Mouse (Mus musculus): ENCODE measurements around the gene Cdh23.
A peak's percentile ranks its signal among the peaks of the same experiment; 100 is the strongest.

Cdh23 gene

DNA sequence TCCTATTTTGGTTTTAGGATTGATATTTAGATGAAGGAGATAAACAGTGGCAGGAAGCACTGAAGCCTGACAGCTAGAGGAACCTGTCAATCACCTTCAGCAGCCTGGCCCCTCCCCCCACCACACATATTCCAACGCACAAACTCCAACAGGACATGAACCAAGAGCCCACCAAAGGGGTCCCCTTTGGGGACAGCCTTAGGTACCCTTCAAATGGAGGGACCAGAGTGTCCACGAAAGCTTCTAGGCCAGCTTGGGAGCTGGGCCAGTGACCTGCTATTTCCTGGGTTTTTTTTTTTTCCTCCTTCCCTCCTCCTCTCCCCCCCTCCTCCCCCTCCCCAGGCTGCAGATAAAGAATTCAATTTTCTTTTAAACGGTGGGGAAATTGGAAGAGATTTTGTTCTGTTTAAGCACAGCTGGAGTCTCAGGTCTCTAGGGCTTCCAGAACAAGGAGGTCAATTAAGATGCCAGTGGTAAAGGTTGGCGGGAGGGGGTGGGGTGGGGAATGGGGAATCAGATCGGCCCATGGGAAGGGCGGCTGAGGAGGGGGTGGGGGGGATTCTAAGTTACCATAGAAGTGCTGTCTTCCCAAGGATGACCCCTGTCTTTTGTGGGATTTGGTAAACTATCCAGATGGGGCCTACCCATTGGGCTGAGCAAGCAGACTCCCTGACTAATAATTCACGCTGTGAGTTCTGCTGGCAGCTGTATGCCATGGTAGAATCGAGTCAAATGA is 239.5 kb downstream of the Cdh23 start:
- no peak for DNase-seq

DNA sequence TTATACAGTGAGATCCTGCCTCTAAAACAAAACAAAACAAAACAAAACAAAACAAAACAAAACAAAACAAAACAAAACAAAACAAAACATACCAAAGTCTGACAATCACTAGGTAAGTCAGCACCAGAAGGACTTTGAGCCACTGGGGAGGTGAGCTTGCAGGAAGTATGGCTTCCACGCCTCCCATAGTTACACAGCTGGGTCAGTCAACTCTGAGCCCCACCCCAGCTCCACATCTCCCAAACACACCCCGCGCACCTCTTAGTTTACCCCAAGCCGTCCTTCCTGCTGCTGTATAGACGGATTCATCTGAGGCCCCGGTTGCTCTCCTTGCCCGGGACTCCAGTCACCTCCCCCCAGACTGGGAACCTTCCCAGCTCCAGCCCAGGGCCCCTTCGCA is 241.1 kb downstream of the Cdh23 start:
- DNase-seq = no peak

DNA sequence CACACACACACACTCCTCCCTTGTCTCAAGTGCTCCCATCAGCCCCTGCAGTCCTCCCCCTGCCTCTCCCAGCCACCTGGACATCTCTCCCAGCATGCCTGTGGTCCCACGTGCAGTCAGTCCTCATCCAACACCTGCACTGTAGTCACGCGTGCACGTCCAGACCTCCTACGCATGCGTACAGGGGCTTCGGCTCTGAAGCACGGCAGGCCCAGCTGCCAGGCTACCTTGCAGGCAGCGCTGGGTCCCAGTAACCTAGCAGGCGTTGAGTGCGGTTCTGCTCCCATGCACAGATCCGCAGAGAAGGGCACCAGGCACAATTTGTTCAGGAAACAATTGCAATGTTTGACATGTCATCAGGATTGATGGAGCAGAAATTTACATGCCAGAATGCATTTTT is 249.1 kb downstream of the Cdh23 start:
- no peak for DNase-seq

DNA sequence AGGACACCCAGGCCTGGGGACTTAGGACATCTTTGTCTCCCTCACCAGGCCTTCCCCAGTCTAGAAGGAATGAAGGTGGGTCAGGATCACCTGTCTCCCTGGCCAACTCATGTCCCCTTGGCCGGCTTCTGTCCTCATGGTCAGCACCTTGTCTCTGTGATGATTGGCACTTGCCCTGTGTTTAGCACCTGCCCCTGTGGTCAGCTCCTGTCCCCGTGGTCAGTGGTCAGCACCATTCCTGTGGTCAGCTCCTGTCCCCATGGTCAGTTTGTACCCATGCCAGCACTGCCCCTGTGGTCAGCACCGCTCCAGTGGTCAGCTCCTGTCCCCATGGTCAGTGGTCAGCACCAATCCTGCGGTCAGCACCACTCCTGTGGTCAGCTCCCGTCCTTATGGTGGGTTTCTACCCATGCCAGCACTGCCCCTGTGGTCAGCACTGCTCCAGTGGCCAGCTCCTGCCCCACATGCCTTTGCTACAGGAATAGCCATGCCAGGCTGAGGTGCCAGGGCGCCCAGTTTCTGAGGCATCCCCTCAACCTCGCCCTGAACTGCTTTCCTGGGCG is 251.2 kb downstream of the Cdh23 start:
- no peak for DNase-seq

DNA sequence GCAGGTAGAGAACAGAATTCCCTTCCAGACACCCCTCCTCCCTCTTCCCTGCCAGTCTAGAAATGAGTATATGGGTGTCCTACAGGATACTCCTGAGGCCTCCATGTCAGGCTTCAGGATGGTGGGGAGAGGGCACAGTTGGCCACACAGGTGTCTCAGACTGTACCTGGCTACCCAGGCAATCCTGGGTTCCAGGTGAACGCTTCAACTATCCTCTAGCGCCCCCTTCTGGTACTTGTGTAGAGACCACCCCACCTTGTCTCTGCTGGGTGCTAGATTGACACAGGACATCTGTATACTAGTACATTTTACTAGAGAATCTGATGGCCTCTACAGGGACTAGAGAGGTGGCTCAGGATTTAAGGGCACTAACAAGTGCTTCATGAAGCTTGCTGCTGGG is 253.2 kb downstream of the Cdh23 start:
- no peak for DNase-seq

DNA sequence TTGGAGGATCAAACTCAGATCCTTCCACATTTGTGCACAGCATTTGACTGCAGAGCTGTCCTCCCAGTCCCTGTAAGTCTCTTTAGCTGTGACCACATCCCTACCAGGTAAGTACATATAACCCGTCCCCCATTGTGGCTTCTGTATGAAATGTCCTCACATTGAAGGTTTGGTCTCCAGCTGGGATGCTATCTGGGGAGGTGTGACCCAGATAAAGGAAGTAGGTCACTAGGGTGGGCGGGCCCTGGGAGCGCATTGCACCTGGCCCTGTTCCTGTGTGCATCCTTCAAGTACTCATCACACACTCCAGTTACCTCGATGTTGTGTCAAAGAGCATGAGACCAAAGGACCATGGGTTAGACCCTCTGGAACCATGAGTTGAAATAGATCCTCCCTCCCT is 254.0 kb downstream of the Cdh23 start:
- no peak for DNase-seq

DNA sequence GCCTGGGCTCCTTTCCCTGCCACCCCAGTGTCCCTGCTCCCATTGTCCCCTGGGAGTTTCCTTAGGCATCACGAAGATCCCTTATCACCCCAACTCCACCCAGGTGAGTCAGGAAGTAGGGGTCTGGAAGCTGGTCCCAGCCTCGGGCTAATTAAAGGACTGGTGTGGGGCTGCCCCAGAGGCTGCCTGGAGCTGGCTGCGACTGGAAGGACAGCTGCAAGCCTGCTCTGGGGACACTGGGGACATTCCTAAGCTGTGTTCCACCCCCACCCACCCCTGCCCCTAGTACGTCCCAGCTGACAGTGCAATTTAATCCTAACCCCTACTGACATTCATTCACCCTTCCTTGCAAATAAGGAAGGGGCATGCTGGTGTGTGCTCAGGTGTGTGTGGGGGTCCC is 263.6 kb downstream of the Cdh23 start:
- DNase-seq = no peak

DNA sequence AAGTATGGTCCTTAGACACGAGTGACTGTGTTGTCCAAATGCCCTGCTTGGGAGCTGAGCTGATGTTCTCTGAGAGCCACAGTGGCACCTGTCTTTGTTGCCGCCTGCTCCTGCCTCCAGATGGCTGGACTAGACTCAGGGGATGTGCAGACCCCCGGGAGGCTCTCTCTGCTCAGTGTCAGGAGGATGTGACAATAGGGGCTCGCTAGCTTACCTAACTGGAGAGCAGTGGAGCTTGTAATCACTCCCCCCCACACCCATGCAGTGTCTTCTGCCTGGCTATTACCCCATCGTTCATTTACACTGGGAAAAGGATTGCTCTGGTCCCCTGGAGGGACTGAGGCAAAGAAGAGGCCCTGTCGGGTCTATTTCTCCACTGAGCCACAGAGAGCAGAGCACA is 265.7 kb downstream of the Cdh23 start:
- no peak for DNase-seq

DNA sequence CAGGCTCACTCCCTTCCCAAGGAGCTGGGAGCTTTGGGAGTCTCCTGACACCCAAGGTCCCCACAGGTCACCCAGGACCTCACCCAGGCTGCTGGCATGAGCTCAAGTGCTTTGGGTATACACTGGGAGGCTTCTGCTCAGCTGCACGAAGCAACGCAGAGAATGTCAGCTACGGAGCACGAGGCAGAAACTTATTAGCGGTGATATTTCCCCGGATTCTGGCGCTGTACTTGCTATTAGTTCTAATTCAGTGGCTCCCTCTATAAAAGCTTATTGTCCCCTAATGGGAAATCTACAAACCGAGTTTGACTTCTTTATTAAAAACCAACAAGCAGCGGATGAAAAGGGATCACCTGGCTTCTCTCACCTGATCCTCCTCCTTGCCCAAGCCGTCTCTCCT is 266.3 kb downstream of the Cdh23 start:
- DNase-seq = no peak

DNA sequence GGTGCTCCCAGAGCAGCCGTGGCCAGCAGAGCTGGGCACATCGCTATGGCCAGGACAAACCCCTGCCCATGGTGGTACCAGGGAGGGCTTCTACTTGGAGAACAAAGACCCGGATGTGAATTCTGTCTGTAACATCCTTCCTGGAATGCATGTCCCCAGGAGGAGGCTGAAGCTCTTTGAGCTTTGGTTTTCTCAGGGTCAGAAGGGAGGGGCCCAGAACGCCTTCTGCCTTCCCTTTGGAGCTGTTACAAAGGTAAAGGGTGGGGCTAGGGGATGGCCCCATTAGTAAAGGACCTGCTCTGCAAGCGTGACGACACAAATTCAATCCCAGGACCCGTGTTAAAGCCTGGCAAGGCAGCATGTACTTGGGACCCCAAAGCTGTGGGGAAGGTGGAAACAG is 273.5 kb downstream of the Cdh23 start:
- no peak for DNase-seq

DNA sequence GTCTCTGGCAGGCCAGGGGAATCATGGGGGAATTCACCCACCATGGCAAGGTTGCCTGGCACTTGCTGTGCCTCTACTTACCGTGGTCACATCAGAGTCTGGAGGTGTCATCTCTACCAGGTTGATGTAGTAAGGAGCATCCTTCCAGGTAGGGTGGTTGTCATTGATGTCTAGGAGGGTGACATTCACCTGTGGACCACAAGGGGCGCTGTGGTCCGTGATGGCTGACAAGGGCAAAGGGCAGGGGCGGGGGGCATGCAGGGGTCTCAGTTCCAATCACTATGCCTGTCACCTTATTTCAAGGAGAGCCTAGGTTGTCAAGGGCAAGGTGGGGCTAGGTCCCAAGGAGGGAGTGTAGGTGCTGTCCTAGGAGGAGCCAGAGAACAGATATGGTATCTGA is 276.7 kb downstream of the Cdh23 start:
- DNase-seq = no peak

DNA sequence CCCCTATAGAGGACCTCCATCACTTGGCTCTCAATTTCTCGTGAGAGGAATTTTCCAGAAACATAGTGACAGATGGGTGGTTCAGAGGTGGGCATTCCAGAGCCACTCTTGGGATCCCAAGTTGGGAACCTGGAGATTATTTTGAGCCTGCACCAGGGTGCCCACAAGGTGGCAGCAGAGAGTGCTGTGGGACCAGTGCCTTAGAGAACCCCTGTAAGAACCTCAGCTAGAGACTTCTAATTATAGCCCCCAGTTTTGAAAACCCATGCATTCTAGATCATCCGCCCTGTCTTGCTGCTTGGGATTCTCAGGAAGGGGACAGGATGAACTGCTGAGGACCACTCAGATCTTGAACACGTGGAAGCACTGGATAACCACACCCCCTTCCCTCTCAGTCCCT is 278.2 kb downstream of the Cdh23 start:
- DNase-seq = peak; percentile 28

DNA sequence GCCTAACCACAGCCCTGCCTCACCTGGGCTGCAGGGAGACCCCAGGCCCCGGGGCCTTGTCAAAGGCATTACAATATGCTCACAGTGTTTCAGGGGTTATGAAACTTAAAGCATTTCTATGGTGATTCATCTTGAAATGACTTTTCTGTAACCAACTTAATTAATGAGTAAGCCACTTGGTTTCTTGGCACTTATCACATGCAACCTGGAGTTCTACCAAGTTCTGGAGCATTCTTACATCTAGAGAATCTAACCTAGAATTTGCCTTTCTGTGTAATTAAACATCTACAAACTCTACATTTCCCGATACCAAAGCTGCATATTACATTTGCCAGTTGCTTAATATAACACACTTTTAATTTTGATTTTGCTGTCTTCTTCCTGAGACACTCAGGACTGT is 279.2 kb downstream of the Cdh23 start:
- no peak for DNase-seq

DNA sequence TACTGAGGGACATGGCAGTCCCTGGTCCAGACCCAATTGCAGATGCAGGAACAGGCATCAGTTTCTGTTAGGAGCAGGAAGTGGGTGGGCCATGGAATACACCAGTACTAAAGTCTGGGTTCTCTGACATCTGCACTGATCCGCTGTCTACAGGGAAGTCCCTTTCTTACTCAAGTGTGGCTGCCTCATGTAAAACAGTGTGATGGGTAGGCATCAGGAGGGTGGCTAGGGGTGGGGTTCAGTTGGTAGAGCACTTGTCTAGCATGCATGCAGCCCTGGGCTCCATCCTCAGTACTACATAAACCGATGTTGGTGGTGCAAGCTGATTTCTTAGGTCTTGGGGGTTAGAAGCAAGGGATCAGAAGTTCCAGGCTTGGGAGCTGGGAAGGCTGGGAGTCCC is 282.5 kb downstream of the Cdh23 start:
- no peak for DNase-seq

DNA sequence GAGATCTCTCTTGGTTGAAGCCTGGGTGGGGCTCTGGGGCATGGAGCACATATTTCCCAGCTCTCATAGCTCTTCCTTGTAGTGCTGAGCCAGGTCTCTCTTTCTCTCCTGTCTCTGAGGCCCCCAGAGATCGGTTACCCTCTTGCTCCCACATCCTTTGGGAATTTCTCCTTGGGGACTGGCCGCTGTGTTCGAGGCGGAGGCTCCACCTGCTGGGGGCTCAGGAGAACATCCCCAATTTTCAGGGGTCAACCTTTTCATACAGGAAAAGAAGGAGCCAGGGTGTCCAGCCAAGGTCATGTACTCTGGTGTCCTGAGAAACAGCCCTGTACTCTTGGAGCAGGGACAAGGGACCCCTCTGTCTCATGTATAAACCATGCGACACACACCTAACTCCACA is 284.5 kb downstream of the Cdh23 start:
- no peak for DNase-seq

DNA sequence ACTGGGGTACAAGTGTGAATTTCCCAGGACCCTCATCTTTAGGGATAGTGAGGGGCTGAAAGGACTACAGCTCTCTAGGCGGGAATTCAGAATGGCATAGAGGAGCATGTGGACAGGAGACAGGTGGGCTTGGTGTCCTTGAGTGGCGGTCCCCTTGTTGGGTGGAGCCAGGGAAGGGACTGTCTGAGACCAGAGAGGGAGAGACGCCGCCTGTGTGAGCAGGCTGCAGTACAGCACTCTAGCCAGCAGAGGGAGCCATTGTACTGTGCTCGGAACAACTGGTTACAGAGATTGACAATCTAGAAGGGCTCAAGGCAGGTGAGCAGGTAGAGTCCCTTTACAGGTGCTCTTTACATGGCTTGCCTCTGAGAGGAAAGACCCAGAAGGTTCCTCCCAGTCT is 288.5 kb downstream of the Cdh23 start:
- peak; percentile 57 for DNase-seq

DNA sequence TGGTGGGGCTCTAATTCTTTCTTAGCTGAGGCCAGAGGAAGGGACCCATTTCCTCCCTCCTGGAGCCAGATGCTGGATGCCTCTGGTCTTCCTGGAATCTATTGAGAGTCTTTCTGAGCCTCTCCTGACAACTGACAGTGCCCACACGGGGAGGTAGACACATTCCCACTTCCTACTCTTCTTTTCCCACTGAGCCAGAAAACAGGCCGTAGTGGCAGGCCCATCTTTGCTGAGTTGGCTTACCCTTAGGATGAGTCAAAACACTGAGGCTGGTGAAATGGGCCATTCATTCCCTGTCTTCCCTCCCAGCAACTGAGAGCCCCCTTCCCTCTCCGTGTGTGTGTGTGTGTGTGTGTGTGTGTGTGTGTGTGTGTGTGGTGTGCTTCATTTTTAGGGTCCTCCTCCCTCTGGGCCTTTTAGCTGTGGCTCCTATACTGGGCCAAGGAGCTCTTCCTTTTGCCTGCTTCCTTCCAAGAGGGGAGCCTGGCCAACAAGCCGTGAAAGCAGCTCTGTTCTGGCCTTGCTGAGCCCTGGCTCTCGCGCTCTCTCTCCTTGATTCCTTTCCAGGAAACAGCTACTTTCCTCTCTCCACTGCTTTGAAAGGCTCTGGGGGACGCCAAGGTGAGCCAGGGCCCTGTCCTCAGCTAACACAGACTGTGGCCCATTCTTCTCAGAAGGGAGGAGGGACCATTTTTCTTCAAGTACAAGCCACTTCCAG is 290.7 kb downstream of the Cdh23 start:
- DNase-seq = peak; percentile 28

DNA sequence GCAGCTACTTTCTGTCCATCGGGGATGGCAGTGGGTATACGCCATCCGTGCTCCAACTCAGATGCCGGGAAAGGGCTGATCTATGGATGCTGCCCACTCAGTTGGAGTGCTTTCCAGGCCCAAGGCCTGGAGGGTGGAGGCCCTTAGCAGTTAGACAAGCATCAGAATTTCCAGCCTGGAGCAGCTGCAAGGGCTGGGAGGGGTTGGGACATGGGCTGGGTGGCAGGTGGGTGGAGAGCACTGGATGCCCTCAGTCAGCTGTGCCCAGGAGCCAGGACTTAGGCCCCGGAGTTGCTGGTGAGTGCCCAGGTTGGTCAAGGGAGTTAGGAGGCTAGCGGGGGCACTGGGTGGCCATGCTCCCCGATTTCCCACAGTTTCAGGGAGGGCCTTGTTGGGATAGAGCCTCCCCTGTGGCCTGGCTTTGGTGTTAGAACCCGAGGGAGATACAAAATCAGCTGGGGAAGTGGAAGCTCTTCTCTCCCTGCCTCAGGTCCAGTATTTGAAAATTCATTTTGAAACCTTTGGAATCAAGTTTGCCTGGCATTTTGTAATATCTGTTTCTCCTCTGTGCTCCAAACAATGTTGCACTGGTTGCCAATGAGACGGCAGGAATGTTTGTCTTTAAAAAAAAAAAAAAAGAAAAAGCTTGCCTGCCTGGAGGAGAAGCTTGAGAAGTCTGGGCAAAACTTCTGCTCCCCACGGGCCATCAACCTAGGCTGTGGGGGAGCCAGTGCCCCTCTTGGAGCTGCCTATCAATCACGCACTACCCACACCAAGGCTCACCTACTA is 295.6 kb downstream of the Cdh23 start:
- no peak for DNase-seq

DNA sequence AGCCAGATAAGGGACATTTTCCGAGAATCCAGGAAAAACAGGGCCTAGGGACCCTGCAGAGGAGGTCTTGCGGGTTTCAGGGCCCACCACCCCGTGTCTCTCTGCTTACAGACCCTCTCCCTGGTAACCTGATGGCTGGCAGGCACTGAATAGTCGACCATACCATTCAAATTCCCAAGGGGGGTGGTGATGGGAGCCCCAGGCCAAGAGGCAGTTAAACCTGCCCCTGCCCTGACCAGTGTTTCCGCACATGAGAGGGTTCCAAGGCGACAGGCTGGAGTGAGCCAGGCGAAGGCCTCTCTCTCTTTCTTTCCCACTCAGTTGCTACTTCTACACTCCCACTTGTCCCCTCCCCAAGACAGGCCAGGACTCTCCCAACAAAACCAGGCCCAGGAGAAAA is 296.8 kb downstream of the Cdh23 start, which contains the start of gene Gm17455:
TSS of gene Gm17455 (plus strand) at position 278 of the 400 bp plus-strand sequence.
- DNase-seq = no peak

DNA sequence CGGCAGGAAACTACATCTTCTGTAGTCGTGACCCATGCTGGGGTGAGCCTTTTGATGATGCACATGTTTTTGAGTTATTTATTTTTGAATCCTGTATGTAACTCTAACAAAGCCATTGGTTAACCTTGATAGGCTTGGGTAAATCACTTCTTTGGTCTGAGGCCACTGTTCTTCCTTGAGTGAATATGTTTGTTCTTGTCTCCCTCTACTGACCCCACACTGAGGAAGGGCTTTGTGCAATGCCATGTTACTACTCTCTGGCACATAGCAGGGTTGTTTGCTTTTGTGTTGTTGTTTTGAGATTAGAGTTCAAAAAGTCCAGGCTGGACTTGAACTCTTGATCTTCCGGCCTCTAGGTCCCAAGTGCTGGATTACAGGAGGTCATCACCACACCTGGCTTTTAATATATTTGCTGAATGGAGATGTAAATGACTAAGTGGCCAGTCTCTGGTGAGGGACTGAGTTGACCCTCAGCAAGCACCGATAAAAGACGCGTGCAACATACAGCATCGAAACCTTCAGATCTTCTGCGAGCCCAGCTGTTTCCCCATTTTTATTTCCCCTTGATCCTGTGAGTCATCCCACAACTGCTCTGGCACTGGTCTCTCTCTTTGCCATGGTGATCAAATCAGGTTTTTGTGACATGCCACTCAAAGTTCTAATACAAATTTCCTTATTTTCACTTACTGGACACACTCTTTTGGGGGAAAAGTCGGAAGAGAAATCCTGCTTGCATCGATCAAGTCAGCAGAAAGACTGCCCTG is 298.1 kb downstream of the Cdh23 start:
- DNase-seq = no peak

DNA sequence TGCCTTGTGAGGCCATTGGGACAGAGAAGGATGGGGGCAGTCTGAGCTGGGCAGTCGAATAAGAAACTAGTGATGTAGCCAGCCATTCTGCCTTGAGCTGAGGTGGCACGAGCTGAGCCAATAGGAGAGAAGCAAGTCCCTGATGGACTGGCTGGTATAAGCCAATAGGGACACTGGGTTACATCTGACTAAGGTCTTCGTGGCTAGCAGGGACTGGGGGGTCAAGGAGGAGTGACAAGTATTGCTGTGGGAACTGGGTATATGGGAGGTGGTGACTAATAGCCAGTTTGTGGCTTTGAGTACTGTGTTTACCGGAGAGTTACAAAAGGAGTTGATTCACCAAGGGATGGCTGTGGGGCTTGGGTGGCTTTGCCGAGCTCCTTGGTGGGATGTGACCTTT is 300.7 kb downstream of the Cdh23 start:
- DNase-seq = no peak

DNA sequence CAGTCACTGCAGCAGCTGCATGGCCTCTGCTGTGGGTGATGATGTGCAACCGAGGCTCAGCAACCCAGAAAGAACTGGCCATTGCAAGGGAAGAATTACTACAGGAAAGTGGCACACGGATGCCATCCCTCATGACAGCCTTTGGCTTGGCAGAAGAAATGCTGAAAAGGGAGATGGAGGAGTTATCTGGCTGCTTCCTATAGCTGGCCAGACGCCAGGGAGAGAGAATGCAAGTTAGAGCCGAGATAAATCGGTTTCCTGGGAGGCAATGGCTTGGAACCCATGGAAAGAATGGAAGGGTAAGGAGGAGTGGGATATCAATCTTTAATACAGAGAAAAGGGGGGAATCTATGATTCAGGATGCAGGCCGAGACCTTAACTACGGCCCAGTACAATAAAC is 301.4 kb downstream of the Cdh23 start:
- peak; percentile 26 for DNase-seq

DNA sequence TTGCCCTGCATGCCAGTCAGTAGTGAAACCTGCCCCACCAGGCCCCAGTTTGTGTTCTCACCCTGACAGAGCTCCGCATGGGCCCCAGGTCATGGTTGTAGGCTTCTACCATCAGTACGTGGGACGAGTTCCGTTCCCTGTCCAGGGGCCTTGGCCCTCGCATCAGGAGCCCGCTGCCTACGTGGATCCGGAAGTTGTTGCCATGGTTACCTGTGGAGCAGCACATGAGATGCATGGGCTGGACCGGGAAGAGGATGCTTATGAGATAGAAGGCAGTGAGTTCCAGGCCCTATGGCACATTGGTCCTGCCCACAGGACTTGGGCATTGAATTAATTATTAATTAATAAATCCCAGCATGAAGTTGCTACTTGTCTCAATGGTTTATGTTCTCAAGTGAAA is 304.6 kb downstream of the Cdh23 start:
- no peak for DNase-seq

Measured in right cerebral cortex, postnatal 25 days (tissue).